Mouse (Mus musculus): Measurements from ENCODE around the gene Cabp4. TPM values are rescaled to one million over a fixed set of nuclear protein-coding genes. Genes with fewer than 3 reads are reported as not detected.
"Not testable (repeated sequence)": the region's sequence is repeated elsewhere in the genome, so short reads cannot be mapped to it uniquely, and the experiment has no call there.

The Cabp4 gene
- polyA plus RNA-seq, 1 experiment from 2014 or later: 0.31 TPM

DNA sequence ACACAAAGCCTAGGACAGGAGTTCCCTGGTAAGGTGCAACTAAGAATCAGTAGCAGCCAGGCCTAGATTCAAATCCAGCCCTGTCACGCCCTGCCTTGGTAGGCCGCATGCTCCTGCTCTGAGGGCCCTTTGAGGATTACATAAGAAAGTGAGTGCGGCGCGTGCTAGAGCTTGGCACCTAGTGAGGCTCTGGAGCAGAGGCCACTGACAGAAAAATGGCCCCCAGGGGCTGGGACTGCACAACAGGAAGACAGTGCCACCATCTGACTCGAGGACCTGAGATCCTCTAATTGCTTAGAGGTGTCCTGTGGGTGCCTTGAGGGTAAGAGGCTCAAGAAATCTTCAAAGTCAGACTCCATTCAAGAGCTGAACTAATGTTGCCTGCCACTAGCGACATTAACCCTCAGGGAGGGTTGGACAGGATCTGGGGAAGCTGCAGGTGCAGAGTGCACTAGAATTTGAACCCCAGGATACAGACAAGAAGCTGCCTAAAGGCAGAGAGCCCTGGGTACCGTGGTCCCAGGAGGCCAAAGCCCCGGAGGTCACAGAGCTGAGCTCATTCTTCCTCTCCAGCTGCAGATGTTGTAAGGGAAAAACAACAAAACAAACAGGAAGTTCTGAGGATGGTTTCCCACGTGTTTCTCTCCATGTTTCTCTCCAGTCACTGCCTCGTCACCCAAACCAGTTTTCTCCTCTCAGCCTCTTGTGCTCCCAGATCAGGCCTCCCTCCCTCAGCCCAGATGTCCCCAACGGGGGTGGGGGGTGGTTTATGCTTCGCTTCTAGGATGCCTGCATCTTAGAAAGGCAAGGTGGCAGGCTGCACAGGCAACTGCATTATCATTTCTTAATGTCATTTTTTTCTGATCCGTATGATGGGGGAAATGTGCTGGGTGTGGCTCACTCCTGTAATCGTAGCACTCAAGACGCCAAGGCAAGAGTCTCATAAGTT lies 991 bp upstream of the Cabp4 start:
- H3K9ac ChIP-seq (replicated peaks; ENCODE audit: low read depth, low read length): no peak overlapping the region
- no peaks in the 10 kb centered on the region for H3K36me3 ChIP-seq (ENCODE audit: control insufficient read depth, insufficient read depth, low read length)
- no peak overlapping the region for H3K4me3 ChIP-seq (ENCODE audit: low read depth, low read length)
- no peaks in the 10 kb centered on the region for H3K27me3 ChIP-seq (ENCODE audit: control insufficient read depth, insufficient read depth, low read length)
- H3K4me2 ChIP-seq (ENCODE audit: low read depth, low read length): no peak overlapping the region
- H3K4me1 ChIP-seq (ENCODE audit: control insufficient read depth, insufficient read depth, low read length): peaks cover 16% of the 10 kb centered on the region
- WGBS: 84% methylated on average over 16 of the region's 16 CpGs
- H3K9me3 ChIP-seq (ENCODE audit: control insufficient read depth, low read length): no peaks in the 10 kb centered on the region
- no peak overlapping the region for H3K27ac ChIP-seq (ENCODE audit: low read depth, low read length)
- ATAC-seq (ENCODE audit: low read depth): no peak

DNA sequence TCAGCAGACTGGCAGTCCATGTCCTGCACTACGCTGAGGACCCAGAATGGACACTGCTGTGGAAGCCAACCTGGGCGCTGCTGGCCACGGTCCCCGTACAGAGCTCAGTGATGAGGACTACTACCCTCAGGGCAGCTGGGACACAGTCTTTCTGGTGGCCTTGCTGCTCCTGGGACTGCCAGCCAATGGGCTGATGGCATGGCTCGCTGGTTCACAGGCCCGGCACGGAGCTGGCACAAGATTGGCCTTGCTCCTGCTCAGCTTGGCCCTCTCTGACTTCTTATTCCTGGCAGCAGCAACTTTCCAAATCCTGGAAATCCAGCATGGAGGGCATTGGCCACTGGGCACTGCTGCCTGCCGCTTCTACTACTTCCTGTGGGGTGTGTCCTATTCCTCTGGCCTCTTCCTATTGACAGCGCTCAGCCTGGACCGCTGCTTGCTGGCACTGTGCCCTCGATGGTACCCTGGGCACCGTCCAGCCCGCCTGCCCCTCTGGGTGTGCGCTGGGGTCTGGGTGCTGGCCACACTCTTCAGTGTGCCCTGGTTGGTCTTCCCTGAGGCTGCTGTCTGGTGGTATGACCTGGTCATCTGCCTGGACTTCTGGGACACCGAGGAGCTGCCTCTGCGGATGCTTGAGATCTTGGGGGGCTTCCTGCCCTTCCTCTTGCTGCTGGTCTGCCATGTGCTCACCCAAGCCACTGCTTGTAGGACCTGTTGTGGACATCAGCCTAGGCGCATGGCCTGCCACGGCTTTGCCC lies 1.2 kb downstream of the Cabp4 start:
- no peak overlapping the region for H3K27ac ChIP-seq (ENCODE audit: low read depth, low read length)
- no peak for ATAC-seq (ENCODE audit: low read depth)
- 90% methylated on average over 18 of the region's 18 CpGs for WGBS
- H3K27me3 ChIP-seq (ENCODE audit: control insufficient read depth, insufficient read depth, low read length): no peaks in the 10 kb centered on the region
- no peak overlapping the region for H3K4me2 ChIP-seq (ENCODE audit: low read depth, low read length)
- H3K9me3 ChIP-seq (ENCODE audit: control insufficient read depth, low read length): no peaks in the 10 kb centered on the region
- no peaks in the 10 kb centered on the region for H3K36me3 ChIP-seq (ENCODE audit: control insufficient read depth, insufficient read depth, low read length)
- H3K4me1 ChIP-seq (ENCODE audit: control insufficient read depth, insufficient read depth, low read length): no peaks in the 10 kb centered on the region; the same call in 1 of the 2 replicates
- H3K9ac ChIP-seq (replicated peaks; ENCODE audit: low read depth, low read length): no peak overlapping the region
- H3K4me3 ChIP-seq (ENCODE audit: low read depth, low read length): no peak overlapping the region

DNA sequence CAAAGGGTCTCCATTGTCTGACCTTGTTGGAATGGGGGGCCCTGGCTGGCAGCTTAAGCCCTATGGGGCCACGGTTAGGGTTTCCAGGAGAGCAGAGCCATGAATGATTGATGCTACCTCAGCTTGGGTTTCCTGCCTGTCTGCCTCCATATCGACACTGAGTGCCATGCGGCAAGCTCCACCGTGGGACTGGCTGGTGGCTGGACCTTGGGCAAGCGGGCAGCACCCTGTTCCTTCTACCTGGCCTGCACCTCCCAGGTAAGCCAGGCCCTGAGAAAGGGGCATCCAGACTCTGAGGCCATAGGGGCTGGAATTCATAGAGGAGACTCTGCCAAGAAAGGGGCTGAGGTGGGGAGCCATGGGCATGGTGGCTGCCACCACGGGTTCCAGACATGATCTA lies 3.7 kb downstream of the Cabp4 start:
- Histone ChIP-seq H3K9ac (replicated peaks; ENCODE audit: low read depth, low read length) (no peak overlapping the region), H3K27ac (ENCODE audit: low read depth, low read length) (no peak overlapping the region), H3K4me1 (ENCODE audit: control insufficient read depth, insufficient read depth, low read length) (no peaks in the 10 kb centered on the region), H3K27me3 (ENCODE audit: control insufficient read depth, insufficient read depth, low read length) (no peaks in the 10 kb centered on the region), H3K36me3 (ENCODE audit: control insufficient read depth, insufficient read depth, low read length) (no peaks in the 10 kb centered on the region), H3K4me3 (ENCODE audit: low read depth, low read length) (no peak overlapping the region), H3K4me2 (ENCODE audit: low read depth, low read length) (no peak overlapping the region), H3K9me3 (ENCODE audit: control insufficient read depth, low read length) (no peaks in the 10 kb centered on the region)
- 73% methylated on average over 6 of the region's 6 CpGs for WGBS
- no peak for ATAC-seq (ENCODE audit: low read depth)

DNA sequence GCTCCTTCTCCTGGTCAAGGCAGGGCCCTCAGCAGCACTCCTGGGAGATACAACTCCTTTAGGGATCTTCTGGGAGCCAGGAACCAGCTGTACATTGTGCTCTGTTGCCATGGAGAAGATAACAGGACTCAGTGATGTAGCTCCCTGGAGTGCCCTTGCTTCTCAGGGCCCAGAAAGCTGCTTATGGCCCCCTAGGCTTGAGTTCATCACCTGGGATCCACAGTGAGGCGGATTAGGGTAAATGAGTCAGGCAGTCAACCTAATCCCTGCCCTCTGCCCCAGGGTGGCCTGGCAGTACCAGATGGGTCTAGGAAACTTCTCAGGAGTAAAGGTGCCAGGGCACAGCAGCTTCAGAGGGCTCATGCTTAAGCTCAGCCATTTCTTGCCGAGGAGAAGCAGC lies 4.4 kb downstream of the Cabp4 start, which contains the start of gene Gpr152:
TSS of gene Gpr152 (plus strand) at position 342 of the 400 bp plus-strand sequence.
- Histone ChIP-seq H3K4me1 (ENCODE audit: control insufficient read depth, insufficient read depth, low read length) (no peaks in the 10 kb centered on the region), H3K9me3 (ENCODE audit: control insufficient read depth, low read length) (no peaks in the 10 kb centered on the region), H3K4me2 (ENCODE audit: low read depth, low read length) (no peak within 1 kb of the TSS), H3K9ac (replicated peaks; ENCODE audit: low read depth, low read length) (no peak within 1 kb of the TSS), H3K27me3 (ENCODE audit: control insufficient read depth, insufficient read depth, low read length) (no peaks in the 10 kb centered on the region), H3K27ac (ENCODE audit: low read depth, low read length) (no peak within 1 kb of the TSS), H3K4me3 (ENCODE audit: low read depth, low read length) (no peak within 1 kb of the TSS), H3K36me3 (ENCODE audit: control insufficient read depth, insufficient read depth, low read length) (no peaks in the 10 kb centered on the region)
- WGBS: 74% methylated on average over 2 of the region's 2 CpGs
- ATAC-seq (ENCODE audit: low read depth): no peak

DNA sequence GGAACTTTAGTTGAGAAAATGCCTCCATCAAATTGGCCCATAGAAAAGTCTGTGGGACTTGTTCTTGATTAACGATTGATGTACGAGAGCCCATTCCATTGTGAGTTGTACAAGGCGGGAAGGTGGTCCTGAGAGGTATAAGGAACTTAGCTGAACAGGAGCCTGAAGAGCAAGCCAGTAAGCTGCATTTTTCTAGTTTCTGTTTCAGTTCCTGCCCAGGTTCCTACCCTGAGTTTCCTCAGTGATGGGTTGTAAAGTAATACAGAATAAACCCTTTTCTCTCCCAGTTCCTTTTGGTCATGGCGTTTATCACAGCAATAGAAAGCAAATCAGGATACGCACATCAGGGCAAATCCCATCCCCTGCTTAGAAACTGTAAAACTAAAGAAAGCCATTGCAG lies 5.9 kb downstream of the Cabp4 start:
- H3K9me3 ChIP-seq (ENCODE audit: control insufficient read depth, low read length): no peaks in the 10 kb centered on the region
- H3K9ac ChIP-seq (replicated peaks; ENCODE audit: low read depth, low read length): no peak overlapping the region
- H3K4me1 ChIP-seq (ENCODE audit: control insufficient read depth, insufficient read depth, low read length): no peaks in the 10 kb centered on the region
- H3K27ac ChIP-seq (ENCODE audit: low read depth, low read length): no peak overlapping the region
- ATAC-seq (ENCODE audit: low read depth): no peak
- 77% methylated on average over 5 of the region's 5 CpGs for WGBS
- H3K4me2 ChIP-seq (ENCODE audit: low read depth, low read length): no peak overlapping the region
- no peaks in the 10 kb centered on the region for H3K27me3 ChIP-seq (ENCODE audit: control insufficient read depth, insufficient read depth, low read length)
- H3K36me3 ChIP-seq (ENCODE audit: control insufficient read depth, insufficient read depth, low read length): 0 out of 2 replicates have a peak, but pooled peaks cover under 1% of the 10 kb centered on the region
- no peak overlapping the region for H3K4me3 ChIP-seq (ENCODE audit: low read depth, low read length)

DNA sequence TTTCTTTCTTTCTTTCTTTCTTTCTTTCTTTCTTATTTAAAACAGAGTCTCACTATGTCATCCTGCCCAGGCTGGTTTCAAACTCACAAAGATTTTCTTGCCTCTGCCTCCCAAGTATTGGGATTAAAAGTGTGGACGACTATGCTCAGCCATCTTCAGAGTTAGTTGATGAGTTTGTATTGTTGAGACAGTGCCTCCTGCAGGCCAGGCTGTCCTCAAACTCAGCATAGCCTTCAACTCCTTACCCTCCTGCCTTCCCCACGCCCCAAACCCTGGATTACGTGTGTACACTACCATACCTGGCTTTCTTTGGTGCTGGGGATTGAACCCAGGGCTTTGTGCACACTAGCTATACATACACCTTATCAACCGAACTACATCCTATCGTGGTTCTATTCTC lies 7.4 kb downstream of the Cabp4 start:
- Histone ChIP-seq H3K9ac (replicated peaks; ENCODE audit: low read depth, low read length) (no peak overlapping the region), H3K36me3 (ENCODE audit: control insufficient read depth, insufficient read depth, low read length) (peaks cover 15% of the 10 kb centered on the region), H3K4me2 (ENCODE audit: low read depth, low read length) (no peak overlapping the region), H3K9me3 (ENCODE audit: control insufficient read depth, low read length) (no peaks in the 10 kb centered on the region), H3K4me1 (ENCODE audit: control insufficient read depth, insufficient read depth, low read length) (no peaks in the 10 kb centered on the region), H3K4me3 (ENCODE audit: low read depth, low read length) (no peak overlapping the region), H3K27ac (ENCODE audit: low read depth, low read length) (no peak overlapping the region), H3K27me3 (ENCODE audit: control insufficient read depth, insufficient read depth, low read length) (no peaks in the 10 kb centered on the region)
- ATAC-seq (ENCODE audit: low read depth): no peak
- 75% methylated on average over 5 of the region's 5 CpGs for WGBS

DNA sequence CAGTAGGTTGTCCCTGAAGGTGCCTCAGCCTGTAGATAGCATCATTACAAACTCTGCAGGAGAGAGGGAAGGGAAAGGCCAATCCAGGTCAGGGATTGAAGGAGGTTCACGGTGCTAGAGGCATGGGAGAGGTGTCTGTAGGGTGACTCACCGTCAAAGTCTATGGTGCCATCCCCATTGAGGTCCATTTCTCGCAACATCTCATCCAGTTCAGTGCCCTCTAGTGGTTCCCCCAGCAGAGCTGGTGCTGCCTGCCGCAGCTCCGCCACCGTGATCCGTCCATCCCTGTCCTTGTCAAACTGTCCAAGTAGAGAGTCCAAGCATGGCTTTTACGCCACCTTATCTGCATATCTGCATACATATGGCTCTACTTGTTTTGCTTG lies 7.9 kb downstream of the Cabp4 start:
- H3K4me1 ChIP-seq (ENCODE audit: control insufficient read depth, insufficient read depth, low read length); H3K27me3 ChIP-seq (ENCODE audit: control insufficient read depth, insufficient read depth, low read length); H3K9ac ChIP-seq (replicated peaks; ENCODE audit: low read depth, low read length); H3K4me2 ChIP-seq (ENCODE audit: low read depth, low read length); H3K9me3 ChIP-seq (ENCODE audit: control insufficient read depth, low read length); H3K27ac ChIP-seq (ENCODE audit: low read depth, low read length); ATAC-seq (ENCODE audit: low read depth); H3K4me3 ChIP-seq (ENCODE audit: low read depth, low read length): not testable (repeated sequence)
- H3K36me3 ChIP-seq (ENCODE audit: control insufficient read depth, insufficient read depth, low read length): peaks cover 20% of the 10 kb centered on the region
- 19% methylated on average over 8 of the region's 8 CpGs for WGBS

DNA sequence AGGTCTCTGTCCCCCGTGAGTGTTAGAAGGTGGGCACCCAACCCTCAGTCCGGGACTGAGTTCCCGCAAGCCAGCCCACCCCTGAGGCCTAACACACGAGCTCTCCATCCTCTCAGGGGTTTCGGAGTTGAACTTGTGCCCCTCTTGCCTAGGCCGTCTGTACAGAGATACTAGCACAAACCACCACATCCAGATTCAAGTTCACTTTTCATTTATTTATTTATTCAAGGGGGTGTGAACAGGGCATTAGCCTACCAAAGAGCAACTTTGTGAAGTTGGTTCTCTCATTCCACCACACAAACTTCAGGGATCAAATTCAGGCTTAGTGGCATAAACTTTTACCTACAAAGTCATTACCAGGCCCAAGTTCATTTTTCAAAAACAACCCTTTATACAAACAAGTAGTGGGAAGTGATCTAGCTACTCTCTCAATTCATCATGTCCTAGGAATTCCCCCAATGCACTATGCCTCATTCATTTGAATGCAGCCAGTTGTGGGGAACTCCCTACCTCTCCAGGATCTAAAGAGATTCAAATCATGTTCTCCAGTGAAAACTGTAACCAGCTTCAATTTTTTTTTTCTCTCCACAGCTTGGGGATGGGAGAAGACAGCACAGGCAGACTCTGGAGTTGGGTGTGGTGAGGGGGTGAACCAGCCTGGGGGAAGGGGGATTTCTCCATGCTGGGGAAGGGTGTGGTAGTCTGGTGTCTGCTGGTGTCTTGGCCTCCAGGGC lies 8.4 kb downstream of the Cabp4 start:
- H3K27ac ChIP-seq (ENCODE audit: low read depth, low read length); H3K4me3 ChIP-seq (ENCODE audit: low read depth, low read length); H3K4me1 ChIP-seq (ENCODE audit: control insufficient read depth, insufficient read depth, low read length): not testable (repeated sequence)

More for the DNA sequence above, 8.4 kb downstream of the Cabp4 start:
- H3K36me3 ChIP-seq (ENCODE audit: control insufficient read depth, insufficient read depth, low read length): peaks cover 20% of the 10 kb centered on the region
- not testable (repeated sequence) for H3K9ac ChIP-seq (replicated peaks; ENCODE audit: low read depth, low read length); H3K4me2 ChIP-seq (ENCODE audit: low read depth, low read length); H3K9me3 ChIP-seq (ENCODE audit: control insufficient read depth, low read length); ATAC-seq (ENCODE audit: low read depth); H3K27me3 ChIP-seq (ENCODE audit: control insufficient read depth, insufficient read depth, low read length)
- 81% methylated on average over 6 of the region's 6 CpGs for WGBS

Data from neural tube, embryonic 14.5 days (tissue).